Mouse (Mus musculus) heart, embryonic 10.5 days (tissue): ENCODE data around the gene Actn1. TPM values are rescaled to one million over a fixed set of nuclear protein-coding genes. Genes with fewer than 3 reads are reported as not detected.
A peak's percentile ranks its signal among the peaks of the same experiment; 100 is the strongest.
"Not testable (repeated sequence)": the region's sequence is repeated elsewhere in the genome, so short reads cannot be mapped to it uniquely, and the experiment has no call there.

Experiments
- DNase-seq: peaks from one replicate; pipeline ENCODE4 v3.0.0-alpha.2; 2017; ENCODE audit warnings: low spot score
- H3K27ac ChIP-seq: fragments of 300-500 bp; sonication (generic); 2 replicates; pipeline ENCODE4 v1.5.1; 2016; ENCODE audit warnings: mild to moderate bottlenecking
- H3K27me3 ChIP-seq: fragments of 300-500 bp; sonication (generic); 2 replicates; pipeline ENCODE4 v1.6.1; 2016; ENCODE audit warnings: mild to moderate bottlenecking; ENCODE audit not compliant: poor library complexity, insufficient read depth, severe bottlenecking
- H3K36me3 ChIP-seq: fragments of 300-500 bp; sonication (generic); 2 replicates; pipeline ENCODE4 v1.6.1; 2016; ENCODE audit warnings: mild to moderate bottlenecking, moderate library complexity
- H3K4me1 ChIP-seq: fragments of 300-500 bp; sonication (generic); 2 replicates; pipeline ENCODE4 v1.6.1; 2016; ENCODE audit warnings: mild to moderate bottlenecking
- H3K4me3 ChIP-seq: fragments of 300-500 bp; sonication (generic); 2 replicates; pipeline ENCODE4 v1.5.1; 2016; ENCODE audit warnings: mild to moderate bottlenecking, moderate library complexity
- H3K9me3 ChIP-seq: fragments of 300-500 bp; sonication (generic); 2 replicates; pipeline ENCODE4 v1.6.1; 2016; ENCODE audit warnings: mild to moderate bottlenecking, moderate library complexity
- WGBS: fragments of 180-500 bp; shearing (Covaris S2); methylation state at CpG from one replicate; pipeline ENCODE4 v1.1.7; 2016; 5-methylcytosine and 5-hydroxymethylcytosine counted together
- polyA plus RNA-seq: library from polyadenylated mRNA; unstranded; fragments of >200 nt; fragmentation: Nextera tagmentation; extraction: Ambion mirVana; gene quantifications from 2 replicates; pipeline ENCODE4 v1.2.1, GENCODE M21; 2016

Gene Actn1
- polyA plus RNA-seq: 62.6 and 67.8 TPM in 2 replicates

DNA sequence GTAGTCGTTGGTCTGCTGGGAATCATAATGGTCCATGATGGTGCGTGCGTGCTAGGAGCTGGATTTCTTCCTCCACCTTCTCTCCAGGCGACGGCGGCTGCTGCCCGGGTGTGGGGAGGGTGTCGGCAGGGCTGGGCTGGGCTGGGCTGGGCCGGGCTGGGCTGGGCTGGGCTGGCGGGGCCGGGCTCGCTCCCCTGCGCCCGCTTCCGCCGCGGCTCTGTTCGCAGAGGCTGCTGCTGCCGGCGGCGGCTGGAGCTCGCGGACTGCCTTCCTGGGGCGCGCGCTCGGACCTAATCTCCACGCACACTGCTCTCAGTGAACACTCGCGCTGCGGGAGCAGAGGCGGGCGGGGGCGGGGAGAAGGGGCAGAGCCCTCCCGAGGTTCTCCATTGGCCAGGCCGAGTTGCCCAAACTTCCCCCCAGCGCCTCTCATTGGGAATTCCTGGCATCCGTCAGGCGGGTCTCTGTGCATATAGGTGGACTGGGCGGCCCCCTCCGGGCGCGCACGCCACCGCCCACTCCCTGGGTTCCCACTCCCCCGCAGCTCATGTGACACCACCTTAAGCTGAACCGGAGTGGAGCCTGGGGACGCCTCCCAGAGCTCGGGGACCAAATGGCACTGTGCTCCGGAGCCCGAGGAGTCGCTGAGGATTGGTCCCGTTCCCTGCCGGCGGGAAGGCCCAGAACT is at the start of gene Actn1:
Gene Actn1, minus strand, starts transcription at position 316 of the 688 bp plus-strand sequence.
- Histone ChIP-seq H3K36me3 (no peaks in the 10 kb centered on the region; the same call in 1 of the 2 replicates), H3K4me1 (peaks cover 37% of the 10 kb centered on the region), H3K4me3 (peak within 1 kb of the TSS; percentile 94), H3K27me3 (no peaks in the 10 kb centered on the region), H3K9me3 (no peaks in the 10 kb centered on the region), H3K27ac (peak within 1 kb of the TSS; percentile 98)
- DNase-seq: peak; percentile 97
- WGBS: under 1% methylated on average over 52 of the region's 55 CpGs

DNA sequence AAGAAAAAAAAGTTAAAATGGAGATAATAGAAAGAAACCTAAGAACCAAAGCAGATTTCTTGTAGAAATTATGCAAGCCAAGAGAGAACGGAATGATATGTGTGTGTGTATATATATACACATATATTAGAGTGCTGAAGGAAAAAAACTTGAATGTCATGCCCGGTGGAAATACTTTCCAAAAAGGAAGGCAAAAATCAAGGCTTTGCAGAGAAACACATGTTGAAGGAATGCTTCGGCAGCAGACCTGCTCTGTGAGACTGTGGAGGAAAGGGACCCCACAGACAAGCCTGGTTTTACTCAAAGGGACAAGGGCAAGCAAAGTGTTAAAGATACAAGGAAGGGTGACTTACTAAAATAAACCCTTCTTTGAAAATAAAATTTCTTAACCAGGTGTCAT is 47.4 kb upstream of the Actn1 start:
- Histone ChIP-seq H3K9me3 (no peaks in the 10 kb centered on the region), H3K27ac (no peak overlapping the region), H3K4me3 (no peak overlapping the region), H3K4me1 (no peaks in the 10 kb centered on the region), H3K36me3 (no peaks in the 10 kb centered on the region), H3K27me3 (no peaks in the 10 kb centered on the region)
- 74% methylated on average over 3 of the region's 3 CpGs for WGBS
- DNase-seq: no peak

- WGBS: 92% methylated on average over 3 of the region's 3 CpGs
- H3K27ac ChIP-seq: no peak overlapping the region
Measured at GRCm38 (mm10) chr12:80304518-80304917, 44.3 kb upstream of the Actn1 start.

DNA sequence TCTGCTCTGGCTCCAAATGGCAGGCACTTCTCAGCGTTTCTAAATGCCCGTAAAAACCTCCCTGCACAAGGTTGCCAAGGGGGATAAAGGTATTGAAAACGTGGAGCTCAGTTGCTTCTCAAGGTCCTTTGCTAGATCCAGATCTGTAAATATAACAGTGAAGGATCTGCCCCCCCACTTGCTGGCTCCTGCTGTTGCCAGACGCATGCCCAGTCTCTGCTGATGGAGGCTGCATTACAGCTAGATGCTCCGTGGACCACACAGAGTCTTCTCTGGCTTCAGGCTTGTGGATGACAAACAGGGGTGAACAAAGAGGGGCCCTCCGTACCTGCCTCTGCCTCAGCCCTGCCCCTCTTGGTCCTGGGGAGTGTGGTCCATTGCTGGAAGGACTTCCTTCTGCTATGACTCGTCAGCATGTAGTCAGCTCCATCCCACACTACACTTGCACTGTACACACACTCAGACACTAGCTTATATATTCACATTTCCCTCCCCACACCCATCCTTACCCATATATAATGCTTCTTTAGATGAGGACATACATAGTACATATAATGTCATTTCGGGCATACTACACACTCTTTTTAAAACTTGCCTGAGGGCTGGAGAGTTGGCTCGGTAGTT is 40.8 kb upstream of the Actn1 start:
- no peaks in the 10 kb centered on the region for H3K27me3 ChIP-seq

More at GRCm38 (mm10) chr12:80304518-80304917, 44.3 kb upstream of the Actn1 start:
- H3K4me3 ChIP-seq: no peak overlapping the region
- no peaks in the 10 kb centered on the region for H3K27me3 ChIP-seq
- H3K4me1 ChIP-seq: no peaks in the 10 kb centered on the region
- no peak for DNase-seq
- H3K36me3 ChIP-seq: no peaks in the 10 kb centered on the region
- H3K9me3 ChIP-seq: no peaks in the 10 kb centered on the region

GRCm38 (mm10) chr12:80298714-80299113 is 38.5 kb upstream of the Actn1 start:
- DNase-seq: no peak
- H3K27ac ChIP-seq: no peak overlapping the region
- 49% methylated on average over 6 of the region's 6 CpGs for WGBS
- H3K36me3 ChIP-seq: no peaks in the 10 kb centered on the region
- H3K9me3 ChIP-seq: no peaks in the 10 kb centered on the region
- no peak overlapping the region for H3K4me3 ChIP-seq
- 0 out of 2 replicates have a peak, but pooled peaks cover 4% of the 10 kb centered on the region for H3K4me1 ChIP-seq
- H3K27me3 ChIP-seq: no peaks in the 10 kb centered on the region

More for the DNA sequence above, 40.8 kb upstream of the Actn1 start:
- Histone ChIP-seq H3K27ac (no peak overlapping the region), H3K9me3 (no peaks in the 10 kb centered on the region), H3K4me1 (0 out of 2 replicates have a peak, but pooled peaks cover 4% of the 10 kb centered on the region), H3K4me3 (no peak overlapping the region), H3K36me3 (no peaks in the 10 kb centered on the region)
- WGBS: 74% methylated on average over 9 of the region's 9 CpGs
- no peak for DNase-seq

DNA sequence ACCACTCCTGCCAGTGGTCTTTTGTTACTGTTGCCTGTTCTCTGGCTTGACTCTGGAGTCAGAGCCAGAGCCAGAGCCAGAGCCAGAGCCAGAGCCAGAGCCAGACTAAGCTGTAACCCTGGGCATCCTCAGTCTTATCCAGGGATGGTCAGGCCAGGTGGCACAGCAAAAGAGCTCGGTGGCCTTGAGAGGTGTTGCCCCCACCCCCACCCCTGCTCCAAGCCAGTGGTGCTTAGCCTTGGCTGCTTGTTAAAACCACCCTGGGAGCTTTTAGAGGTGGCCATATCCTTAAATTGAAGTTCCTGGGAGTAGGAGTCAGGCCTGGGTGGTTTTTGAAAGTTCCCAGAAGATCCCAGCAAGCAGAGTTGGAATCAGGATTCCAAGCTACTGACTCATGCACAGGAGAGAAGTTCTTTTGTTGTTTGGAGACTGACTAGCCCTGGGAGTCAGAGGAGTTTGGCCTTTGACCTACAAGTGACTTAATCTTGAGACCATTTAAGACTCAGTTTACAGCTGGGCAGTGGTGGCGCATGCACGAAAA is 31.8 kb upstream of the Actn1 start:
- H3K27ac ChIP-seq: peak overlapping the region; percentile 73
- H3K36me3 ChIP-seq: no peaks in the 10 kb centered on the region
- no peaks in the 10 kb centered on the region for H3K27me3 ChIP-seq
- H3K4me1 ChIP-seq: peaks cover 48% of the 10 kb centered on the region
- no peak overlapping the region for H3K4me3 ChIP-seq
- H3K9me3 ChIP-seq: no peaks in the 10 kb centered on the region
- 58% methylated on average over 3 of the region's 3 CpGs for WGBS
- no peak for DNase-seq

- H3K4me3 ChIP-seq: no peak overlapping the region
- 0 out of 2 replicates have a peak overlapping the region, but pooled peaks have one; percentile 73 for H3K27ac ChIP-seq
- H3K36me3 ChIP-seq: no peaks in the 10 kb centered on the region
- DNase-seq: no peak
- 76% methylated on average over 8 of the region's 8 CpGs for WGBS
- peaks cover 48% of the 10 kb centered on the region for H3K4me1 ChIP-seq
- no peaks in the 10 kb centered on the region for H3K9me3 ChIP-seq
- no peaks in the 10 kb centered on the region for H3K27me3 ChIP-seq
Measured at GRCm38 (mm10) chr12:80290964-80291363, 30.8 kb upstream of the Actn1 start.

GRCm38 (mm10) chr12:80290483-80290882 is 30.3 kb upstream of the Actn1 start:
- Histone ChIP-seq H3K36me3 (no peaks in the 10 kb centered on the region), H3K4me1 (peaks cover 48% of the 10 kb centered on the region), H3K27ac (0 out of 2 replicates have a peak overlapping the region, but pooled peaks have one; percentile 73), H3K27me3 (no peaks in the 10 kb centered on the region), H3K4me3 (no peak overlapping the region), H3K9me3 (no peaks in the 10 kb centered on the region)
- no peak for DNase-seq
- WGBS: 36% methylated on average over 4 of the region's 4 CpGs

- H3K36me3 ChIP-seq: no peaks in the 10 kb centered on the region
- H3K27me3 ChIP-seq: no peaks in the 10 kb centered on the region
- DNase-seq: no peak
- H3K4me1 ChIP-seq: peaks cover 48% of the 10 kb centered on the region
- H3K9me3 ChIP-seq: no peaks in the 10 kb centered on the region
- peak overlapping the region; percentile 59 for H3K27ac ChIP-seq
- H3K4me3 ChIP-seq: no peak overlapping the region
- 58% methylated on average over 3 of the region's 3 CpGs for WGBS
Measured at GRCm38 (mm10) chr12:80289722-80290121, 29.6 kb upstream of the Actn1 start.

- no peak overlapping the region for H3K4me3 ChIP-seq
- H3K36me3 ChIP-seq: no peaks in the 10 kb centered on the region
- WGBS: 67% methylated on average over 5 of the region's 5 CpGs
- no peak overlapping the region for H3K27ac ChIP-seq
- DNase-seq: no peak
- H3K27me3 ChIP-seq: no peaks in the 10 kb centered on the region
- H3K4me1 ChIP-seq: peaks cover 30% of the 10 kb centered on the region
- H3K9me3 ChIP-seq: no peaks in the 10 kb centered on the region
Measured at GRCm38 (mm10) chr12:80285890-80286289, 25.7 kb upstream of the Actn1 start.

GRCm38 (mm10) chr12:80284251-80284650 is 24.1 kb upstream of the Actn1 start:
- not testable (repeated sequence) for H3K36me3 ChIP-seq, H3K27me3 ChIP-seq, H3K9me3 ChIP-seq, H3K27ac ChIP-seq, DNase-seq, H3K4me3 ChIP-seq
- 83% methylated on average over 2 of the region's 2 CpGs for WGBS
- H3K4me1 ChIP-seq: peaks cover 21% of the 10 kb centered on the region

GRCm38 (mm10) chr12:80278866-80279265 is 18.7 kb upstream of the Actn1 start:
- no peak for DNase-seq
- Histone ChIP-seq H3K27ac (no peak overlapping the region; the same call in 1 of the 2 replicates), H3K36me3 (no peaks in the 10 kb centered on the region), H3K9me3 (no peaks in the 10 kb centered on the region), H3K4me3 (no peak overlapping the region), H3K27me3 (no peaks in the 10 kb centered on the region), H3K4me1 (peaks cover 39% of the 10 kb centered on the region)
- WGBS: 64% methylated on average over 10 of the region's 10 CpGs

- Histone ChIP-seq H3K27me3 (no peaks in the 10 kb centered on the region), H3K9me3 (no peaks in the 10 kb centered on the region), H3K4me3 (no peak overlapping the region), H3K4me1 (peaks cover 46% of the 10 kb centered on the region), H3K27ac (no peak overlapping the region), H3K36me3 (no peaks in the 10 kb centered on the region)
- DNase-seq: no peak
- WGBS: 76% methylated on average over 8 of the region's 8 CpGs
Measured at GRCm38 (mm10) chr12:80277428-80277827, 17.3 kb upstream of the Actn1 start.
